Mouse (Mus musculus): ENCODE measurements around the gene Olfr641.

- TF ChIP-seq SMC3 (IDR thresholded peaks at IDR 0.05; ENCODE audit: low read depth, low read length) (no peak), CTCF (conservative IDR thresholded peaks at IDR 0.05 in 1 of 2, IDR thresholded peaks at IDR 0.05 in 1 of 2; ENCODE audit: low read depth in 2 of 2, low read length in 2 of 2) (no peak), TCF12 (IDR thresholded peaks at IDR 0.05; ENCODE audit: low read depth, low read length) (no peak), MAFK (IDR thresholded peaks at IDR 0.05; ENCODE audit: insufficient replicate concordance, low read length) (no peak), EP300 (IDR thresholded peaks at IDR 0.05; ENCODE audit: low read length) (no peak), SIN3A (IDR thresholded peaks at IDR 0.05; ENCODE audit: low read length) (no peak), POLR2A (IDR thresholded peaks at IDR 0.05; ENCODE audit: low read depth, low read length) (no peak), BHLHE40 (IDR thresholded peaks at IDR 0.05; ENCODE audit: low read depth, low read length) (no peak), RAD21 (IDR thresholded peaks at IDR 0.05; ENCODE audit: low read depth, low read length) (no peak), PAX5 (IDR thresholded peaks at IDR 0.05; ENCODE audit: low read length) (no peak), MAZ (IDR thresholded peaks at IDR 0.05; ENCODE audit: low read depth, low read length) (no peak), NRF1 (IDR thresholded peaks at IDR 0.05; ENCODE audit: low read depth, low read length) (no peak), UBTF (IDR thresholded peaks at IDR 0.05; ENCODE audit: low read depth, low read length) (no peak)
These were observed 36.8 kb upstream of the Olfr641 start, which contains the start of gene Olfr638 for GRCm38 (mm10) chr7:103998446-103998845.
